Mouse (Mus musculus): Measurements from ENCODE around the gene Ptgs2.

DNA sequence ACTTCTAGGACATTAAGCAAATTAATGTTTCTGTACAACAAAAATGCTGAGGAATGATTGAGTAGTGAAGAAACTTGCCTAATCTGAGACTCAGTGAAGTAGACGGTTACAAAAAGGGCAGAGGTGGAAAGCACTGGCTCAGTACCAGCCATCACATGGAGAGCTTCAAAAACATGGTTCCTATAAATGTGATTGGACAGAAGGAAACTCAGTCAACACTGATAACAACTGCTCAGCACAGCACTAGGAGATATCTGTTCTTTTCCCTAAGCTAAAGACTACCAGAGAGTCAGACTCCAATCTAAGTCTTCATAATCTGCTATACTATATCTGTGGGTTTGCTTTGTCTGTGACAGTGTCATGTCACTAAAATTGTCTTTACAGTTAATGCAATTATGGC is 25.2 kb upstream of the Ptgs2 start:
- TF ChIP-seq CTCF (IDR thresholded peaks at IDR 0.05; ENCODE audit: control insufficient read depth, insufficient read depth, insufficient read length) (no peak), MYOG (IDR thresholded peaks at IDR 0.05; ENCODE audit: control insufficient read depth, extremely low read depth, insufficient read length) (no peak), CEBPB (IDR thresholded peaks at IDR 0.05; ENCODE audit: low read depth) (no peak), MAX (IDR thresholded peaks at IDR 0.05) (no peak), USF1 (IDR thresholded peaks at IDR 0.05; ENCODE audit: low read depth) (no peak)
